ENCODE assay signal across 8 mouse cellular contexts in genomic region chr9:75610571-75611493, GRCm38 (mm10). TPM values are rescaled to one million over a fixed set of nuclear protein-coding genes. Genes with fewer than 3 reads are reported as not detected.
DNase-seq lines count a peak whose midpoint lies in the region; ATAC-seq lines count a peak whose summit lies in the region.

Gene Tmod2, minus strand, starts transcription at chr9:75611325.

- peak; percentile 7 for DNase-seq in kidney, adult 18-20 months
- DNase-seq in kidney, adult 11 months, result no peak
- peak; percentile 90 to 92 for DNase-seq in cerebellum, postnatal 25 days
- peak; percentile 64 to 67 for DNase-seq in frontal cortex, postnatal 25 days (ENCODE audit: low spot score in 2 of 2)
- peak; percentile 88 for DNase-seq in left cerebral cortex, postnatal 4 days

- H3K27ac ChIP-seq in hindbrain, embryonic 13.5 days, result peak within 1 kb of the TSS; percentile 95
- peak within 1 kb of the TSS; percentile 94 for H3K27ac ChIP-seq in midbrain, embryonic 13.5 days
- 0 out of 2 replicates have a peak within 1 kb of the TSS, but pooled peaks have one; percentile 14 for H3K27ac ChIP-seq in stomach, embryonic 16.5 days (ENCODE audit: low read length)

- no peaks in the 10 kb centered on the region for H3K9me3 ChIP-seq in hindbrain, embryonic 13.5 days
- H3K9me3 ChIP-seq in midbrain, embryonic 13.5 days, result no peaks in the 10 kb centered on the region
- no peaks in the 10 kb centered on the region for H3K9me3 ChIP-seq in stomach, embryonic 16.5 days (replicated peaks; ENCODE audit: control insufficient read depth, low read length)

- H3K4me2 ChIP-seq in hindbrain, embryonic 13.5 days, result peak within 1 kb of the TSS; percentile 70
- peak within 1 kb of the TSS; percentile 67 for H3K4me2 ChIP-seq in midbrain, embryonic 13.5 days (replicated peaks)
- peak within 1 kb of the TSS; percentile 85 for H3K4me2 ChIP-seq in stomach, embryonic 16.5 days (ENCODE audit: low read depth, low read length)

- H3K9ac ChIP-seq in hindbrain, embryonic 13.5 days, result peak within 1 kb of the TSS; percentile 92
- peak within 1 kb of the TSS; percentile 86 for H3K9ac ChIP-seq in midbrain, embryonic 13.5 days (replicated peaks)
- H3K9ac ChIP-seq in stomach, embryonic 16.5 days (ENCODE audit: low read length), result peak within 1 kb of the TSS; percentile 66

- ATAC-seq in hindbrain, embryonic 13.5 days (ENCODE audit: low FRiP score), result peak; percentile 93
- ATAC-seq in midbrain, embryonic 13.5 days, result peak; percentile 94
- ATAC-seq in stomach, embryonic 16.5 days (ENCODE audit: insufficient read depth, low FRiP score), result peak; percentile 87

- under 1% methylated on average over 74 of the region's 74 CpGs for WGBS in hindbrain, embryonic 13.5 days
- under 1% methylated on average over 71 of the region's 74 CpGs for WGBS in midbrain, embryonic 13.5 days
- under 1% methylated on average over 74 of the region's 74 CpGs for WGBS in stomach, embryonic 16.5 days

- no peaks in the 10 kb centered on the region for H3K27me3 ChIP-seq in hindbrain, embryonic 13.5 days
- no peaks in the 10 kb centered on the region for H3K27me3 ChIP-seq in midbrain, embryonic 13.5 days
- peaks cover 4% of the 10 kb centered on the region; the same call in 1 of the 2 replicates for H3K27me3 ChIP-seq in stomach, embryonic 16.5 days (ENCODE audit: control insufficient read depth, insufficient read depth, low read length)

- peak within 1 kb of the TSS; percentile 92 for H3K4me3 ChIP-seq in hindbrain, embryonic 13.5 days
- H3K4me3 ChIP-seq in midbrain, embryonic 13.5 days (replicated peaks), result peak within 1 kb of the TSS; percentile 92
- peak within 1 kb of the TSS; percentile 72 for H3K4me3 ChIP-seq in stomach, embryonic 16.5 days (replicated peaks; ENCODE audit: low read length)

- H3K4me1 ChIP-seq in hindbrain, embryonic 13.5 days (replicated peaks), result peaks cover 21% of the 10 kb centered on the region
- H3K4me1 ChIP-seq in midbrain, embryonic 13.5 days (replicated peaks), result peaks cover 14% of the 10 kb centered on the region
- H3K4me1 ChIP-seq in stomach, embryonic 16.5 days (ENCODE audit: control insufficient read depth, insufficient read depth, low read length), result peaks cover 3% of the 10 kb centered on the region; the same call in 1 of the 2 replicates

- peaks cover 6% of the 10 kb centered on the region; the same call in 1 of the 2 replicates for H3K36me3 ChIP-seq in hindbrain, embryonic 13.5 days
- H3K36me3 ChIP-seq in midbrain, embryonic 13.5 days, result peaks cover 3% of the 10 kb centered on the region; the same call in 1 of the 2 replicates
- H3K36me3 ChIP-seq in stomach, embryonic 16.5 days (ENCODE audit: control insufficient read depth, insufficient read depth, low read length), result no peaks in the 10 kb centered on the region

- intact Hi-C loops in left cerebral cortex, postnatal 4 days (cut with DNase I), result no loop called here

RNA-seq across cellular contexts. Expression of gene Tmod2, which starts in this region (rescaled TPM):
- 198 and 199 TPM in 2 replicates for polyA plus RNA-seq in hindbrain, embryonic 13.5 days (2015; fragmentation: Nextera tagmentation; extraction: Ambion mirVana)
- total RNA-seq in left cerebral cortex, postnatal 4 days (2021), result 100 to 1,000 TPM; 453 to 459 TPM
- 190 and 217 TPM in 2 replicates for polyA plus RNA-seq in midbrain, embryonic 13.5 days (2015; fragmentation: Nextera tagmentation; extraction: Ambion mirVana)
- 16.0 and 17.1 TPM in 2 replicates for polyA plus RNA-seq in stomach, embryonic 16.5 days (2015; fragmentation: Nextera tagmentation; extraction: Ambion mirVana)

Comparison
In these comparisons a context has a peak if more than half of its experiments do, and no peak if none do; other contexts are left out.
1. RNA of gene Tmod2 (polyA plus RNA-seq): 198 to 199 TPM in hindbrain, embryonic 13.5 days and 190 to 217 TPM in midbrain, embryonic 13.5 days; 16.0 to 17.1 TPM in stomach, embryonic 16.5 days; every median in the first group is over 10 times any median in the second.
2. H3K27ac ChIP-seq: peak in every context shown above with its lines; median percentile 95 in hindbrain, embryonic 13.5 days; 94 in midbrain, embryonic 13.5 days; 14 in stomach, embryonic 16.5 days.
3. Peak in every context shown above with its lines, with median percentiles within 50 percentile points of each other: ATAC-seq, H3K4me2 ChIP-seq, H3K4me3 ChIP-seq and H3K9ac ChIP-seq.